Mouse (Mus musculus): ENCODE results near the gene Scarb1.

GRCm38 (mm10) chr5:125286090-125286489 is 54.8 kb downstream of the Scarb1 start:
- TF ChIP-seq CTCF (IDR thresholded peaks at IDR 0.05; ENCODE audit: extremely low read depth, insufficient read depth, insufficient read length, insufficient replicate concordance), result no peak
- TF ChIP-seq POLR2A (IDR thresholded peaks at IDR 0.05; ENCODE audit: low read depth, low read length), result no peak

Data from spleen, adult 2 months (tissue).